Mouse (Mus musculus): ENCODE results near the gene Prrc2b. TPM values are rescaled to one million over a fixed set of nuclear protein-coding genes. Genes with fewer than 3 reads are reported as not detected.

Prrc2b gene
- polyA plus RNA-seq, 1 experiment from 2014 or later: 96.9 TPM

GRCm38 (mm10) chr2:32141602-32142001 lies 9.3 kb upstream of the Prrc2b start:
- Histone ChIP-seq H3K4me2 (no peak overlapping the region), H3K9ac (no peak overlapping the region), H3K27ac (no peak overlapping the region), H3K9me3 (no peaks in the 10 kb centered on the region), H3K4me3 (replicated peaks) (no peak overlapping the region), H3K36me3 (replicated peaks) (no peaks in the 10 kb centered on the region), H3K4me1 (peaks cover 14% of the 10 kb centered on the region), H3K27me3 (no peaks in the 10 kb centered on the region)
- WGBS: 86% methylated on average over 6 of the region's 6 CpGs
- no peak for ATAC-seq (ENCODE audit: low FRiP score)

GRCm38 (mm10) chr2:32142368-32142767 lies 8.5 kb upstream of the Prrc2b start:
- peaks cover 11% of the 10 kb centered on the region for H3K4me1 ChIP-seq
- no peaks in the 10 kb centered on the region for H3K36me3 ChIP-seq (replicated peaks)
- H3K4me3 ChIP-seq (replicated peaks): no peak overlapping the region
- no peak for ATAC-seq (ENCODE audit: low FRiP score)
- H3K9ac ChIP-seq: no peak overlapping the region
- H3K27me3 ChIP-seq: no peaks in the 10 kb centered on the region
- no peak overlapping the region for H3K27ac ChIP-seq
- WGBS: 67% methylated on average over 6 of the region's 6 CpGs
- no peak overlapping the region for H3K4me2 ChIP-seq
- no peaks in the 10 kb centered on the region for H3K9me3 ChIP-seq

GRCm38 (mm10) chr2:32144633-32145032 lies 6.2 kb upstream of the Prrc2b start:
- H3K9me3 ChIP-seq: no peaks in the 10 kb centered on the region
- no peaks in the 10 kb centered on the region for H3K36me3 ChIP-seq (replicated peaks)
- H3K4me3 ChIP-seq (replicated peaks): no peak overlapping the region
- no peak overlapping the region for H3K9ac ChIP-seq
- peaks cover 10% of the 10 kb centered on the region; the same call in 1 of the 2 replicates for H3K4me1 ChIP-seq
- H3K4me2 ChIP-seq: no peak overlapping the region
- 90% methylated on average over 5 of the region's 5 CpGs for WGBS
- ATAC-seq (ENCODE audit: low FRiP score): no peak
- no peak overlapping the region for H3K27ac ChIP-seq
- no peaks in the 10 kb centered on the region for H3K27me3 ChIP-seq

GRCm38 (mm10) chr2:32146617-32147162 lies 4.2 kb upstream of the Prrc2b start:
- ATAC-seq (ENCODE audit: low FRiP score): no peak
- H3K9me3 ChIP-seq: no peaks in the 10 kb centered on the region
- no peak overlapping the region for H3K4me2 ChIP-seq
- H3K27ac ChIP-seq: no peak overlapping the region
- no peak overlapping the region for H3K4me3 ChIP-seq (replicated peaks)
- H3K9ac ChIP-seq: no peak overlapping the region
- no peaks in the 10 kb centered on the region for H3K36me3 ChIP-seq (replicated peaks)
- WGBS: 79% methylated on average over 5 of the region's 5 CpGs
- H3K27me3 ChIP-seq: no peaks in the 10 kb centered on the region
- H3K4me1 ChIP-seq: peaks cover 10% of the 10 kb centered on the region

- H3K4me2 ChIP-seq: peak overlapping the region; percentile 98
- 27% methylated on average over 1 of the region's 1 CpGs for WGBS
- H3K27ac ChIP-seq: peak overlapping the region; percentile 99
- peaks cover 42% of the 10 kb centered on the region for H3K4me1 ChIP-seq
- ATAC-seq (ENCODE audit: low FRiP score): peak; percentile 5; the same call in 1 of the 2 replicates
- no peaks in the 10 kb centered on the region for H3K36me3 ChIP-seq (replicated peaks)
- no peaks in the 10 kb centered on the region for H3K9me3 ChIP-seq
- no peaks in the 10 kb centered on the region for H3K27me3 ChIP-seq
- H3K4me3 ChIP-seq (replicated peaks): peak overlapping the region; percentile 98
- peak overlapping the region; percentile 100 for H3K9ac ChIP-seq
These were observed 747 bp upstream of the Prrc2b start for GRCm38 (mm10) chr2:32150135-32150534.

GRCm38 (mm10) chr2:32150562-32150923 lies 339 bp upstream of the Prrc2b start:
- peaks cover 46% of the 10 kb centered on the region for H3K4me1 ChIP-seq
- ATAC-seq (ENCODE audit: low FRiP score): peak; percentile 79
- WGBS: 4% methylated on average over 7 of the region's 7 CpGs

GRCm38 (mm10) chr2:32151660-32152366 lies 931 bp downstream of the Prrc2b start:
- Histone ChIP-seq H3K27me3 (no peaks in the 10 kb centered on the region), H3K36me3 (replicated peaks) (no peaks in the 10 kb centered on the region), H3K9ac (peak overlapping the region; percentile 100), H3K9me3 (no peaks in the 10 kb centered on the region), H3K4me3 (replicated peaks) (peak overlapping the region; percentile 98), H3K4me2 (peak overlapping the region; percentile 98), H3K4me1 (peaks cover 56% of the 10 kb centered on the region), H3K27ac (peak overlapping the region; percentile 99)
- under 1% methylated on average over 22 of the region's 22 CpGs for WGBS
- ATAC-seq (ENCODE audit: low FRiP score): peak; percentile 24; the same call in 1 of the 2 replicates

More at GRCm38 (mm10) chr2:32150562-32150923, 339 bp upstream of the Prrc2b start:
- no peaks in the 10 kb centered on the region for H3K27me3 ChIP-seq
- peak overlapping the region; percentile 98 for H3K4me3 ChIP-seq (replicated peaks)
- H3K4me2 ChIP-seq: peak overlapping the region; percentile 98
- H3K27ac ChIP-seq: peak overlapping the region; percentile 99
- peak overlapping the region; percentile 100 for H3K9ac ChIP-seq
- no peaks in the 10 kb centered on the region for H3K9me3 ChIP-seq
- H3K36me3 ChIP-seq (replicated peaks): no peaks in the 10 kb centered on the region

GRCm38 (mm10) chr2:32152367-32153034 lies 1.6 kb downstream of the Prrc2b start:
- H3K27me3 ChIP-seq: no peaks in the 10 kb centered on the region
- peak overlapping the region; percentile 100 for H3K9ac ChIP-seq
- H3K36me3 ChIP-seq (replicated peaks): no peaks in the 10 kb centered on the region
- peak overlapping the region; percentile 98 for H3K4me3 ChIP-seq (replicated peaks)
- H3K27ac ChIP-seq: peak overlapping the region; percentile 99
- peaks cover 62% of the 10 kb centered on the region for H3K4me1 ChIP-seq
- 20% methylated on average over 12 of the region's 12 CpGs for WGBS
- H3K4me2 ChIP-seq: peak overlapping the region; percentile 98
- ATAC-seq (ENCODE audit: low FRiP score): no peak
- no peaks in the 10 kb centered on the region for H3K9me3 ChIP-seq

GRCm38 (mm10) chr2:32153041-32153790 lies 2.3 kb downstream of the Prrc2b start:
- Histone ChIP-seq H3K4me3 (replicated peaks) (peak overlapping the region; percentile 98), H3K4me2 (peak overlapping the region; percentile 98), H3K9me3 (no peaks in the 10 kb centered on the region), H3K4me1 (peaks cover 68% of the 10 kb centered on the region), H3K36me3 (replicated peaks) (no peaks in the 10 kb centered on the region), H3K27me3 (no peaks in the 10 kb centered on the region), H3K27ac (peak overlapping the region; percentile 99), H3K9ac (peak overlapping the region; percentile 100)
- ATAC-seq (ENCODE audit: low FRiP score): no peak
- 7% methylated on average over 13 of the region's 13 CpGs for WGBS

GRCm38 (mm10) chr2:32153791-32154119 lies 2.9 kb downstream of the Prrc2b start:
- no peaks in the 10 kb centered on the region for H3K27me3 ChIP-seq
- no peaks in the 10 kb centered on the region for H3K36me3 ChIP-seq (replicated peaks)
- H3K9me3 ChIP-seq: no peaks in the 10 kb centered on the region
- WGBS: 23% methylated on average over 4 of the region's 4 CpGs
- peak overlapping the region; percentile 99; the same call in 1 of the 2 replicates for H3K27ac ChIP-seq
- peak overlapping the region; percentile 100 for H3K9ac ChIP-seq
- ATAC-seq (ENCODE audit: low FRiP score): no peak
- H3K4me3 ChIP-seq (replicated peaks): peak overlapping the region; percentile 98
- H3K4me2 ChIP-seq: peak overlapping the region; percentile 98
- peaks cover 74% of the 10 kb centered on the region for H3K4me1 ChIP-seq

- Histone ChIP-seq H3K4me1 (peaks cover 81% of the 10 kb centered on the region), H3K36me3 (replicated peaks) (no peaks in the 10 kb centered on the region), H3K27ac (peak overlapping the region; percentile 99), H3K4me3 (replicated peaks) (peak overlapping the region; percentile 98), H3K9ac (peak overlapping the region; percentile 100), H3K4me2 (peak overlapping the region; percentile 98), H3K9me3 (no peaks in the 10 kb centered on the region), H3K27me3 (no peaks in the 10 kb centered on the region)
- no peak for ATAC-seq (ENCODE audit: low FRiP score)
- WGBS: 34% methylated on average over 9 of the region's 9 CpGs
These were observed 3.6 kb downstream of the Prrc2b start for GRCm38 (mm10) chr2:32154334-32154997.

All from forebrain, embryonic 12.5 days (tissue).